Mouse (Mus musculus): Measurements from ENCODE around the gene Ubxn11.

DNA sequence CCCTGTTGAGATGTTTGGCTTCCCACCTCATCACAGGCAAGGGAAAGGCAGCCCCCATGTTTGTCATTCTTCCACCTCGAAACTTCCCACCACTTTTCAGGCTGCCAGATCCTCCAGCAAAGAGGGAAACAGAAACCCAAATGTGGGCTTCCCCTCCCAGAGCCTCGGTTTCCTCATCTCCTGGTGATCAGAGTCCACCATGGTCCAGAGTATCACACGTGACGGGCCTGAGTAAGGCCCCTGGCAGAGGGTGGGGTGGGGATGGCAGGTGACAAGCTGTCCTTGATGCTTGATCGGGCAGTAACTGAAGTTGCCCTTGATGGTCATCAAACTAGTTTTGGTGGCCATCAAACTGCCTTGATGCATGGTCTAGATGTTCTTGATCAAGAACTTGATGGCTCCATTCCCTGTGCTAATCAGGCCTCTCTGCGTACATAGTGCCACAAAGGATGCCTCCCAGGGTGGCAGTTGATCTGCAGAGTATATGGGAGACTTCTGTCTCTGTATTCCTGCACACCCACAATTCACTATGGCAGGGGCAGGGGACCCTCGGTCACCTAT, 8.3 kb upstream of the Ubxn11 start:
- no peak for TF ChIP-seq POLR2A (IDR thresholded peaks at IDR 0.05; ENCODE audit: extremely low read depth, insufficient read depth, low read length)
- no peak for TF ChIP-seq CTCF (IDR thresholded peaks at IDR 0.05; ENCODE audit: extremely low read depth, insufficient read depth, low read length)

Data from cortical plate, adult 2 months (tissue).